Mouse (Mus musculus): Measurements from ENCODE around the gene Tgds. TPM values are rescaled to one million over a fixed set of nuclear protein-coding genes. Genes with fewer than 3 reads are reported as not detected.
A peak's percentile ranks its signal among the peaks of the same experiment; 100 is the strongest.
"Not testable (repeated sequence)": the region's sequence is repeated elsewhere in the genome, so short reads cannot be mapped to it uniquely, and the experiment has no call there.

Gene Tgds
- total RNA-seq, 2 experiments from 2014 or later, result 13.9 TPM

DNA sequence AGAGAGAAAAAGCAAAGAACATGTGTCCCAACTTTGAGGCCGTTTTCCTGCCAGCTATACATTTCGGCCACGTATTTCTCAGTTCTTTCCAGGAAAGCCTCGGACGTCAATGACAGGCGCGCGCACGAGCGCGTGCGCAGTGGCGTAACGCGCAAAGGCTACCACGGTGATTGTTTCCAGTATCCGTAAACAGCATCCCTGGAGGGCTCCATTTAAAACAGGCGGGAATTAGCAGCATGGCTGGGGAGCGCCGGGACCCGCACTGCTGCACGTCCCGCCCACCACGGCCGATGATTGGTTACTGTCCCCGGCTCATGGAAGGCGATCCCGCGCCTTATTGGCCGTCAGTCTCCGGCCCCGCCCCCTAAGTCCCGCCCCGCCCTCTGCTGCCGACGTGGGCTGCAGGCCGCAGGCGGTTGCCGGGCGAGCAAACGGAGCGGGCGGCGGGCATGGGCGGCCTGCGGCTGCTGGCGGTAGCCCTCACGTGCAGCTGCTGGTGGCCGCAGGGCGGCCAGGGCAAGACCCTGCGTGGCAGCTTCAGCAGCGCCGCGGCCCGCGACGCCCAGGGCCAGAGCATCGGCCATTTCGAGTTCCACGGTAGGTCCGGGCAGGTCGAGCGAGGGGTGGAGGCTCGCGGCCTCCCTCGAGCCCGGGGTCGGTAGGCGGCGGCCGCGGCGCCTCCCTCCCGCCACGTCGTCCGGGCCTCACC lies 4.3 kb upstream of the Tgds start, which contains the start of gene Gpr180:
Gpr180 (plus strand) TSS at position 415 of the 709 bp plus-strand sequence.
- DNase-seq (ENCODE audit: low spot score in 2 of 2), result peak; percentile 90 to 94

DNA sequence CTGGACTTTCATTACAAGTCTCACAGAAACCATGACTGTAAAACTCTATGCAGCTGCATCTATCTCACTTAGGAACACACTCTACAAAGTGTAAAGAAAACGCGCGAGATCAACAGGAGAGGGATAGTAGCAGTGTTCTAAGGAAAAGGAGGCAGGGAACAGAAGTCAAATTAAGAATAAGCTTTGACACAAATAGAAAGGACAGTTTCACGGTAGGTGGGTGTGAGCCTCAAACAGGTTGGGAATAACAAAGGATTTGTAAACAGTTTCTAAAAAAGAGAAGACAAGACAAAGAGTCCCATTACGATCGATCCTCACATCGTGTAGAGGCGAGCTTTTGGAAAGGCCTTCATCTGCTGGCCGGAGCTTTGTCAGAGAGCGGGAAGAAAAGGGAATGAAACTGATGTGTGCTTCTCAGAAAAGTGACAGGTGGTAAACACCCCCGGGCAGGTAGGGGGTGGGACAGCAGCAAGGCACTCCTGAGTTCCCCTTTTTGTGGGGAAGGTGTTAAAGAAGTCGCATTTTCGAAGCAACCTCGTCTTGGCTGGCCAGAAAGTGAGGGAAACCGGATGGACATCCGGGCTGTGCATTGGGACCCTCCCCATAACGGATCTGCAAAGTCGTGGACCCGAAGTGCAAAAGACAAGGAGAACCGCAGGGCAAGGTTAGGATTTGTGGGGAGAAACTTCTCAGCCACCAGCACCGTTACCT lies 469 bp downstream of the Tgds start:
- no peak for DNase-seq (ENCODE audit: low spot score in 2 of 2)

DNA sequence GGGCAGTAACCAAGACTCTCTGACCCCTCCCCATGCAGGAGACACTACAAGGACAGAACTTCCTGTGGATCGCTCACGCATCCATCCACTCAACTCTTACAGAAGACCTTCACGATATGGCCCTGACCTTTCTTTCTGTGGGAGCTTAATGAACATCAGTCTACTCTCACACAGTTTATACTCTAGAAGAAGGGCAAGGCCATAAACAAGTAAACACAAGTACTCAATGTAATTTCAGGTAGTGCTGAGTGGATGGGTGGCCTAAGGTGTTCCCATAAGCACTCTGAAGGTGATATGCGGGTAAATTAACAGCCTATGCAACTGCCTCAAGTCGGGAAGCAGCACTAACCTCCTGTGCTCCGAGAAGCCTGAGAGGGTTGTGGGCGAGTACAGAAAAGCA lies 1.1 kb downstream of the Tgds start:
- no peak for DNase-seq (ENCODE audit: low spot score in 2 of 2)

DNA sequence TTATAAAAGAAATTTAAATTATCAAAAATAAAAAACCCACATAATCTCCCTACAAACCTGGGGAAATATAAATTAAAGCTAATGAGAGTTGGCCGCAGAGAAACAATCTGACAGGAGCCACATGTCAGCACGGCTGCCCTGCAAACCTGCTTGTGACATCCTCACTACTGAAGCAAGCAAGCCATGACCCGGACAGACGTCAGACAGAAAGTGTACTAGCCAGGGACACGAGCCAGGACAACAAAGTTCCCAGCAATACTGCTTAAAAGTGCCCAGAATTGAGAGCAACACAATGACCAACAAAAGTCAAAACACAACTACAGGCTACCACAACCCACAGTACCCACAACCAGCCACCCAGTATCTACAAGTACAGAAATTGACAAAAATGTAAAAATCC lies 6.3 kb downstream of the Tgds start:
- DNase-seq (ENCODE audit: low spot score in 2 of 2), result no peak

DNA sequence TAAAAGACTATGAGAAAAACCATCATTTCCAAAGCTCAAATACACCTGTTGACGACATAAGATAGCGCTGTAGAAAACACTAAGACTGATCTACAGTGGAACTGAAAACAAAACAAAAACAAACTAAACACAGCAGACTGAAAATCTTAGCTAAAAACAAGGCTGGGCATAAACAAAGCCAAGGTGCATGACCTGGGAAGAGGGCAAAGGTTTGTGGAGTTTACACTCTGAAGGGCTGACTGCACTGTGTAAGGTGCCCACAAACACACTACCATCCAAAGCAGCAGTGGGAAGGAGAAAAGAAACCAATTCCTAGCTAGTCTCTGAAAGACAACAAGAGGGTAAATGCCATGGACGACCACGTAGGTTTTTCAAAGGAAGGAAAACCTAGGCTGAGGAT lies 7.8 kb downstream of the Tgds start:
- no peak for DNase-seq (ENCODE audit: low spot score in 2 of 2)

DNA sequence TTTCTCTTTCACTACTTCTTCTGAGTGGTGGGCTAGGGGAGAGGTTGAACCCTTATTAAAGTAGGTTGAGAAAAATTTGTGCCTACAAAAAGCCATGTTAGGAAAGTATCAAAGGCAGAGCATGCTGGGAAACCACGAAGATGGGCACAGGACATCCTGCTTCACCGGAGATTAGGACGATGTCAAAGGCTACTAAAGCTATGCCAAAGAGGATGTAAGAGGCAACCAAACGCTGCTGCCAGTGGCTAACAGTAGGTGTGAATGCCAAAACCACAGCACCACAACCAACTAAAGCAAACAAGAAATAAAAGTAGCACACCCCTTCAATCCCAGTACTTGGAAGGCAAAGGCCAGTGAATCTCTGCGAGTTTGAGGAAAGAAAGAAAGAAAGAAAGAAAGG lies 8.4 kb downstream of the Tgds start:
- DNase-seq (ENCODE audit: low spot score in 2 of 2), result no peak

DNA sequence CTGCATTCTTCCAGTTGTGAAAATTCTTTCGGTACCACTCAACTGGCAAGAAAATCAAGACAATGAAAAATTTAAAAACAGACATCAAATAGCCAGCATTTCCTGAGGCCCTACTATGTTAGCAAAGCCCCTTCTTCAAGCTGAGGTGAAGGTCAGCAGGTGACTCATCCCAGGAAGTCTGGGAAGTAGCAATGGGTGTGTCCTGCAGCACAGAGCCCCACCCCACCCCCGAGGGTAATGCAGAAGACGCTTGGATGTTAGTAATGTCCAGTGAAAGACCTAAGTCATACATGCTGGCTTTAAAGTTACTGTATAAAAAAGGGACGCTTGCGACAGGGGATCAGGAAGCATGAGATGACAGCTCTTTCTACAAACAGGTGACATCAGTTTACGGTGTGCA lies 19.4 kb downstream of the Tgds start:
- no peak for DNase-seq (ENCODE audit: low spot score in 2 of 2)

DNA sequence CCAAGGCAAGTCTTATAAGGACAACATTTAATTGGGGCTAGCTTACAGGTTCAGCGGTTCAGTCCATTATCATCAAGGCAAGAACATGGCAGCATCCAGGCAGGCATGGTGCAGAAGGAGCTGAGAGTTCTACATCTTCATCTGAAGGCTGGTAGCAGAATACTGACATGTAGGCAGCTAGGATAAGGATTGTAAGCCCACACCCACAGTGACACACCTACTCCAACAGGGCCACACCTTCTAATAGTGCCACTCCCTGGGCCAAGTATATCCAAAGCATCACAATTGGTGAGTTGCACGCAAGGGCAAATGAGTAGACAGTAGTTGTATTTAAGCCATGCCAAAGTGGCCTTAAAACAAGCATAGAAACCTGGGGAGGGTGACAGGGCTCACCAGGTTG lies 25.1 kb downstream of the Tgds start:
- not testable (repeated sequence) for DNase-seq (ENCODE audit: low spot score in 2 of 2)

DNA sequence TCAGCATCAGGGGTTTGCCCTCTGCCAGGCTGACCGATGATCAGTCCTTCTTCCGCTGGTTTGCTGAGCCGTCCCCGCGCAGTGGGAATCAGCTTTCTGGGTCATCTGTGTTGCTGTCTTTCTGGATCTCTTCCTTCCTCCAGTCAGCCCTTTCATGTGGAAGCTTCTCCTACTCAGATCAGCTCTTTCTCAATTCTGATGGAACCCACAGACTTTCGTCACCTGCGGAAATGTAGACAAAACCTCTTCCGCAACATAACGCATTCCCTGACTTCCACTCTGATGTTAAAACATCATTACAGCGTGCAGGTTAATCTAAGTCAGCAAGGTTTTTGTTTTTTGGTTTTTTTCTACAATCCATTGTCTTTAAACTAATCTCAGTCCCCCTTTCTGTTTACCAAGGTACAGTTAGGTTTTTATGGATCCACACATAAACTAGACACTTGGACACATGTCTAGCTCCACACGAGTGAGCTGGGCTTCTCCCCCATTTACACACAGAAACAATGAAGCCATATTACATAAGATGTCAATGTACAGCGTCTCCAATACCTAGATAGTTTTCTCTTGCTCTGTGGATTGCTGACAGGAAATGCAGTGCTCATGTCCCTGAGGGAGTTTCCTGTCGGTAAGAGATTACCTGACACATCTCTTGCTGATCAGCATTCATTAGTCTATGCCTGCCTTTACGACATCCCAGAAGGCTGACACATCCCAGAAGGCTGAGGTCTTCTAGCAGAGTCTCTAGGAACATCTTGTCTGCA lies 31.1 kb downstream of the Tgds start:
- no peak for DNase-seq (ENCODE audit: low spot score in 2 of 2)

DNA sequence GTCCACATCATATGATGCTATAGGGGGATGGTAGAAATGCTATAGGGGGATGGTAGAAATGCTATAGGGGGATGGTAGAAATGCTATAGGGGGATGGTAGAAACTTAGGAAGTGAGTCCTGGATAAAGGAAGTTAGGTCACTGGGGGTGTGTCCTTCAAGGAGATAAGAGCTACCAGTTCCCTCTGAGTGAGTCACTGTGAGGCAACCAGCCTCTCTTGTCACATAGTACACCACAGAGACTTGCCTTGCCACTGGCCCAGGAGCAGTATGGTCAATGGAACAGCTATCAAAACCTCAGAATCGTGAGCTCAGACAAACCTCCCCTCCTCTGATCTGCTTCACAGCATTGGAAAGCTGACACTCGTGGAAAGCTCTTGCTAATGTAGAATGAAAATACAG lies 34.3 kb downstream of the Tgds start:
- DNase-seq (ENCODE audit: low spot score in 2 of 2), result no peak

DNA sequence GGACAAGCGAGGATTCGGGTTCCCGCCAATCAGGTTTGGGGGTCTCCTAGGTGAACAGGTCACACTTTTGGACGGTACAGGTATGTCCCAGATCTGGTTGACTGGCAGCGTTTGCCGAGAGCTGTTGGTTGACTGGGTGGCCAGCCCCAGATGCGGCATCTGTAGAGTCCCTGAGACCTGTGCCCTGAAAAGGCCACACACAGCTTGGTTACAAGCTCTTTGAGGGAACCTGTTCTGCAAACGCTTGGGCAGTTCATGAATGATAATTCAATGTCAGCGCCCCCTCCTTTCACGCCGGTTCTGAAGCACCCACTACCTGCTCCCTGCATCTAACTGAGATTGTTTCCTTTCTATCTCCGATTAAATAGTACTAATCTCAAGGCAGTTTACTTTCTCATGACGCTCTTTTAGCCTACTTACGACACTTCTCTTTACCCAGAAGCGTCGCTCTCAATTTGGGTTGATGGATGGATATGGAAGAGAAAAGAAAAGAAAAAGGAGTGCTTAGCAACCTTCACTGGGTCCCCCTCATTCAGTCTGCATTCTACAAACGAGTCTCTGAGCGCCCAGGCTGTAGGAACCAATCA lies 42.7 kb downstream of the Tgds start:
- no peak for DNase-seq (ENCODE audit: low spot score in 2 of 2)

DNA sequence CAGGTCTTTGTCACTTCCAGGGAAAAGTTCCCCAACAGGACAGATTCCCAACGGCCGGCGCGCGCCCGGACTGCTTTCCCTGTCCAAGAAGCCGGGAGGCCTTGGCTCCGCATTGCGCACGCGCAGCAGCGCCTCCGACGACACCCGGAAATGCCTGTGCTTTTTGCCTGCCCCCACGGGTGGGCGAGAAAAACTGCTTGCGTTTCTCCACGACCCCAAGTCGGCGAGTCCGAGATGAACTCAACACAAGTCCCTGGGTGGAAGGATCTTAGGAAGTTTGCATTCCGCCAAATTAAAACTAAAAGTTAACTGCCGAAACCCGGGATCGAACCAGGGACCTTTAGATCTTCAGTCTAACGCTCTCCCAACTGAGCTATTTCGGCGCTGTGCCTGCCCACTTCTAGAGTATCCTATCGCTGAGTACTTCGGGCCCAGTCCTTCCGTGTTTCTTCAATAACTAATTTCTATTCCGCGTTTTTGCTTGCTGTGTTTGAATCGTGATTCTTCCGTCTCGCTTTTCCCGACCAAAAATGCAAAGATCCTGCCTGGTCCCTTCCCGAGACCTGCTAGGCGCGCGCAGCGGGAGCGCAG lies 43.2 kb downstream of the Tgds start:
- DNase-seq (ENCODE audit: low spot score in 2 of 2), result peak; percentile 91

DNA sequence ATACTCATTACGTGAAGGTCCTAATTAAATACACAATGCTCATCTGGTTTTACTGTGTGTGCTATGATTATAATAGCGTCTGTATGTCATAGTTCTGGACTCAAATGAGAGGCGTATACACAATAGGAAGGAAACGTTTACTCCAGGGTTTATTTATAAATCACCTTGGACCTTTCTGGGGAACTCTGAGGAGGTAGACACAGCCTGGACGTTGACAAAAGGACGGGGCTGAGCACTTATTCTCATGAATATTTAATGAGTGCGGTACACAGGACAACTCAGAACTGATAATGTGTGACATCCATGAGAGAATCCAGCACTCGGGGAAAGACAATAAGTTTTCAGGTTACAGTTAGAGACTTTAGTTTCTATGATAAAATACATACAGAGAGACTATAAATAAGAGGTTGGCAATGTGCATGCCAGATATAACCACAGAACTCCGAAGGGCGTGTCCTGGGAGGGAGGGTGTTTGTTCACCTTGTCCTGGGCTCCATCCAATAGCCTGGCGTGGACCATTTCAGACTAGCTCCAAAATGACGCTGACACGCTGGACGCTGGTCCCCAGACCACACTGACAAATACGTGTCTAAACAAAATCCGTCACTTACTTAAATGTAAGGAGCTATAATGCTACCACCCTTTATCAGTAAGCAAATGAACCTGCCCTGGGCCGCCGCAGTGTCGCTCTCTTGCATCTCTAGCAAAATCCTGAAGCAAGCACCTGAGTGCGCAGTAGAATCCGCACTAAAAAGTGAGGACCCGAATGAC lies 43.9 kb downstream of the Tgds start:
- DNase-seq (ENCODE audit: low spot score in 2 of 2), result no peak

DNA sequence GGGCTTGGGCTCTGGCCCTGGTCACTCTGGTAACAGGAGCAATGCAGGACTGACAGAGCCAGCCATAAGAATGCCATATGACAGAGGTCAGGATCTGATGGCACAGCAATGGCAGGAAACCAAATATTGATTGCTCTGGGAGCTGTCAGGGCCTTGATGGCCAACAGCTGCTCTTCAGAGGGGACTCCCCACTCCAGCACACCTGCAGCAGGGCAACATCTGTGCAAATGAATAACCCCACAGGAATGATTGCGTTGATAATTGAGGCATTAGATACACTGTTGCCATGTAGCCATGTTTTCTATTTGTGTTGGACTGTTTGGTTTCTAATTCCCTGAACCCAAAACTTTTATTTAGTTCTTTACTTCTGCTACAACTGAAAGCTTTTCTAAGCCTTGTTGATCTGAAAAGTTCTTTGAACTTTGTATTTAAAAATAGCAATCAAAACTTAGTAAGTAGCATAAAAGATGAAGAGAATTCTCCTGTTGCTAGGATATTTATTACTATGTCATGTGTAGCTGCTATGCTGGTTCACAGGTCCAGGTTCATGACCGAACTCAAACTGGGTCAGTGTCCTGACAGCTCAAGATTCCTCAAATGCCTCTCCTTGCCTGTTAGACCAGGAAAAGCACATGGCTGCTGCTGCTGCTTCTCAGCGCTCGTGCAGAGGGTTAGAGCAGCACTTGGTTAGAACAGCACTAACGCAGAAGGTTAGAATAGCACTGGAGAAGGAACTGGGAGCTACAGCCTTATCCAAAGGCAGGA lies 46.1 kb downstream of the Tgds start:
- DNase-seq (ENCODE audit: low spot score in 2 of 2), result no peak

DNA sequence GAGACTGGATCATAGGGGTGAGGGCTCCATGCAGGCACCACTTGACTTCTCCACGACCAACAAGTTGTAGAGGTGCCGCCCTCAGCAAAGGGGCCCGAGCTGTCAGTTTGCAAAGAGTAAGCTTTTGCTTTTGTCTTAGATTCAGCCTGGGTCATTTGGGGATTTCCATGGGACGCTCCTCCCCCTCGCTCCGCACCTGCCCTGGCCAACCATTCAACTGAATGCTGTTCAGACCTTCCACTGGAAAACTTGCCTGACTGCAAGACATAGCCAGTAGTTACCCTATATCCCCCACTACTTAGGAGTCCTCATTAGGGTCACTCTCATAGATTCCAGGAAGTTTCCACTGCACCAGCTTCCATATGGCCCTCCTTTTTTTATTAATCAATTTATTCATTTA lies 48.7 kb downstream of the Tgds start:
- no peak for DNase-seq (ENCODE audit: low spot score in 2 of 2)

DNA sequence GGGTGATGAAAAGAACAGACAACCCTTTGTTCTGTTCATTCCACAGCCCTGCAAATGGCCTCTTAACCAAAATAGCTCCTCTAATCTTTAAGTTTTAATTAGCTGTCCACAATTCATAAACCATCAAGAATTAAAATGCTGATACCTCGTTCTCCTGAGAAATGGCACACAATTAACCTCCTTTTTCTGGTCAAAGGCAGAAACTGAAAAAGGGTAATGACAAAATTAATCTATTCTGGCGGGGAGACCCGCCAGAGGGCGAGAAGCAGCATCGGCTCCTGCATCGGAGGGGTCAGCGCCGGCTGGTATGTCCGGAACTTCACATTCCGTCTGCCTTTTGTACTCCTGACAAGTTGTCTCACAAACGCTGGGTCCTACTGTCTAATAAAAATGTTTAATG lies 51.9 kb downstream of the Tgds start:
- DNase-seq (ENCODE audit: low spot score in 2 of 2), result no peak

DNA sequence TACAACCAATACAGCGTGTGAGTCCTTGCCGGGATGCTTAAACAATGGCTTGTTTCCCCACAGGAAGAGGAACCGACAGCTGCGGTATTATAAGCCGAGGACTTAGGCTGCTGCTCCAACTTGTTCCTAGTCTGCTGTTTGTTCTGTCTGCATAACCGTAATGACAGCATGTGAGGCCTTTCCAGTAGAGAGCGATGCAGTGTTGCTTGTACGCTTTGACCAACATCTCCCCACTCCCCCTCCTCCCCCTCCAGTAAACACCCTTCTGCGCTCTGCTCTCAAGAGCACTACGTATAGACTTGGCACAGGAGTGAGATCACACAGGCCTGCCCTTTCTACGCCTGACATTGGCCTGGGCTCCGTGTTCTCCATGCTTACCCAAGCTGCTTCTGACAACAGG lies 62.5 kb downstream of the Tgds start:
- DNase-seq (ENCODE audit: low spot score in 2 of 2), result no peak

DNA sequence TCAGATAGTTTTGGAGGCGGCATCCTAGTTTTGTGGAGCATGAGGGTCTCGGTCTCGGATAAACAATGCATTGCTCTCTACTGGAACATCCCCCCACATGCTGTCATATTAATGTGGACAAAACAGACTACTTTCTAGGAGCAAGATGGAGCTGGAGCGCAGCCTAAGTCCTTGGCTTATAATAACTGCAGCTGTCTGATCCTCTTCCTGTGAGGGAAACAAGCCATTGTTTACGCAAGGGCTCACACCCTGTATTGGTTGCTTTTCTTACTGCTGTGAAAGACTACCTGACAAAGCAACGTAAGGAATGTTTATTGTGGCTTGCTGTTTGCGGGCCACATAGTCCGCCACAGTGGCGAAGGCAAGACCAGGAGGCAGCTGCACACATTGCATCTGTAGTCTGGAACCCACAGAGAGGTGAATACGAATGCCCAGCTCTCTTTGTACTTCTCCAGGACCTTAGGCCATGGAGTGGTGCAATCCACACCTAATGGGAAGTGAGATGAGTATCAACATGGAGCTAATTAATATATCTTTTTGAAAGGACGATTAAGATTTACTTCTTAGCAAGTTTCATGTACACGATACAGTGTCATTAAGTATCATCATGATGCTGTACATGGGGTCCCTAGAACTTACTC lies 63.0 kb downstream of the Tgds start:
- no peak for DNase-seq (ENCODE audit: low spot score in 2 of 2)
